Mouse (Mus musculus) ES-CJ7 (cell line): Measurements from ENCODE around the gene Tmem217.

ENCODE experiments used
- DNase-seq: peaks from one replicate; pipeline ENCODE4 v3.0.0; 2011; ENCODE audit warnings: low read depth, low spot score

Gene Tmem217

GRCm38 (mm10) chr17:29552162-29552732 is at the start of gene Tmem217:
Gene Tmem217 (minus strand): TSS chr17:29552385.
- DNase-seq: no peak

- DNase-seq: no peak
Observed at GRCm38 (mm10) chr17:29601391-29601790, 49.2 kb upstream of the Tmem217 start.

GRCm38 (mm10) chr17:29599537-29599936 is 47.4 kb upstream of the Tmem217 start:
- no peak for DNase-seq

GRCm38 (mm10) chr17:29599051-29599450 is 46.9 kb upstream of the Tmem217 start:
- DNase-seq: no peak

- no peak for DNase-seq
Observed at GRCm38 (mm10) chr17:29596771-29597132, 44.6 kb upstream of the Tmem217 start.

GRCm38 (mm10) chr17:29595891-29596770 is 43.9 kb upstream of the Tmem217 start:
- DNase-seq: no peak

GRCm38 (mm10) chr17:29589221-29589898 is 37.2 kb upstream of the Tmem217 start:
- DNase-seq: no peak

- no peak for DNase-seq
Observed at GRCm38 (mm10) chr17:29586921-29587320, 34.7 kb upstream of the Tmem217 start.

GRCm38 (mm10) chr17:29585446-29585845 is 33.3 kb upstream of the Tmem217 start:
- DNase-seq: no peak

GRCm38 (mm10) chr17:29584737-29585136 is 32.6 kb upstream of the Tmem217 start:
- no peak for DNase-seq

- no peak for DNase-seq
Observed at GRCm38 (mm10) chr17:29584306-29584705, 32.1 kb upstream of the Tmem217 start.

GRCm38 (mm10) chr17:29583569-29583968 is 31.4 kb upstream of the Tmem217 start:
- DNase-seq: no peak

GRCm38 (mm10) chr17:29579579-29580126 is 27.5 kb upstream of the Tmem217 start:
- DNase-seq: no peak

- no peak for DNase-seq
Observed at GRCm38 (mm10) chr17:29569831-29570230, 17.6 kb upstream of the Tmem217 start.

GRCm38 (mm10) chr17:29568435-29568834 is 16.2 kb upstream of the Tmem217 start:
- DNase-seq: no peak

- DNase-seq: no peak
Observed at GRCm38 (mm10) chr17:29565521-29565920, 13.3 kb upstream of the Tmem217 start.

GRCm38 (mm10) chr17:29558476-29558875 is 6.3 kb upstream of the Tmem217 start:
- no peak for DNase-seq

- no peak for DNase-seq
Observed at GRCm38 (mm10) chr17:29556893-29557292, 4.7 kb upstream of the Tmem217 start.

GRCm38 (mm10) chr17:29556456-29556855 is 4.3 kb upstream of the Tmem217 start:
- no peak for DNase-seq

GRCm38 (mm10) chr17:29554176-29554575 is 2.0 kb upstream of the Tmem217 start:
- DNase-seq: no peak

- no peak for DNase-seq
Observed at GRCm38 (mm10) chr17:29551019-29551418, 1.2 kb downstream of the Tmem217 start.
